Mouse (Mus musculus) gastrocnemius, adult 18-20 months (tissue): ENCODE data around the gene Eef1e1. TPM values are rescaled to one million over a fixed set of nuclear protein-coding genes. Genes with fewer than 3 reads are reported as not detected.
A peak's percentile ranks its signal among the peaks of the same experiment; 100 is the strongest.
"Not testable (repeated sequence)": the region's sequence is repeated elsewhere in the genome, so short reads cannot be mapped to it uniquely, and the experiment has no call there.

ENCODE experiments used
- DNase-seq: peaks from one replicate; pipeline ENCODE4 v3.0.0; 2021; ENCODE audit warnings: low spot score
- long read RNA-seq, 2 experiments: library from polyadenylated mRNA; stranded (forward); transcript quantifications; one replicate each; pipeline ENCODE4 v2.0.0; 2021
- total RNA-seq, 2 experiments: library from RNA; stranded (reverse); gene quantifications; 2 replicates each; pipeline ENCODE4 v1.2.3; 2021

Gene Eef1e1
- total RNA-seq = 10 to 100 TPM; 11.1 to 12.1 TPM
- long read RNA-seq, experiment 1, transcript Eef1e1-201 (4 exons, 2,553 nt) = major isoform, 22 of 23 reads
- long read RNA-seq, experiment 1, partial matches to known transcripts = 1 of 23 reads
- long read RNA-seq, experiment 1, other reads (novel, unspliced or antisense) = 0 of 23 reads
- long read RNA-seq, experiment 2, transcript Eef1e1-201 (4 exons, 2,553 nt) = major isoform, 13 of 13 reads
- long read RNA-seq, experiment 2, partial matches to known transcripts = 0 of 13 reads
- long read RNA-seq, experiment 2, other reads (novel, unspliced or antisense) = 0 of 13 reads

DNA sequence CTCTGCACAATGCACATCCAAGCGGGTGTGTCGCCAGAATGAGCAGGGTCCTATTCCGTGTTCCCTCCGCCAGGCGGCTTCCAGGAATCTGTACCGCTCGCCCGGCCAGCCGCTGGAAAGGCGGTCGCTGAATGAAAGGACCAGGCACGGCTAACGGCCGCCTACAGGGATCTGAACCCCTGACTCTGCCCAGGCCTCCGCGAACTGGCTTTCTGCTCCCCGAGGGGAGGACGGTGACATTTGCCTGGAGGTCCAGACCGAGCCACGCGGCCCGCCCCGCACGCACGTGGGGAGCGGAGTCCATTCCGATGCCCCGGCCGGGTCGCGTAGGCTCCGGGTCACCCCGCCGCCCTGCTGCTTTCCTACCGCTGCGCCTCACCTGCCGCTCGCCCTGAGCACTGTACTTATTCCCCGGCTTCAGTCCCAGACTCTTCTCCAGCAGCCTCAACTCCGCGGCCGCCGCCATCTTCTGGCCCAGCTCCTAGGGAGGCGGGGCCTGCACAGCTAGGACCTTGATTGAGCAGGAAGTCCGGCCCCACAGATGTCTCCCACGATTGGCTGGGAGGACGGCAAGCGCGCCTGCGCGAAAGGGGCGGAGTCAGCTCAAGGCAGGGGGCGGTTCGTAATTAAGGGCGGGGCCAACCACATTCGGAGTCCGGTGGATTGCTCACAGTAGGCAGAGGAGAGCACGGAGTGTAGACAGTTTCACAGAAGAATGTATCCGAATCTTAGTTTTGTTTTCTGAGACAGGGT, at the start of gene Eef1e1:
TSS of gene Eef1e1 (minus strand) at position 531 of the 753 bp plus-strand sequence.
- DNase-seq = peak; percentile 97

GRCm38 (mm10) chr13:38690845-38691244, 32.0 kb upstream of the Eef1e1 start:
- no peak for DNase-seq

GRCm38 (mm10) chr13:38690028-38690427, 31.2 kb upstream of the Eef1e1 start:
- no peak for DNase-seq

- DNase-seq = no peak
Observed at GRCm38 (mm10) chr13:38688761-38689160, 29.9 kb upstream of the Eef1e1 start.

DNA sequence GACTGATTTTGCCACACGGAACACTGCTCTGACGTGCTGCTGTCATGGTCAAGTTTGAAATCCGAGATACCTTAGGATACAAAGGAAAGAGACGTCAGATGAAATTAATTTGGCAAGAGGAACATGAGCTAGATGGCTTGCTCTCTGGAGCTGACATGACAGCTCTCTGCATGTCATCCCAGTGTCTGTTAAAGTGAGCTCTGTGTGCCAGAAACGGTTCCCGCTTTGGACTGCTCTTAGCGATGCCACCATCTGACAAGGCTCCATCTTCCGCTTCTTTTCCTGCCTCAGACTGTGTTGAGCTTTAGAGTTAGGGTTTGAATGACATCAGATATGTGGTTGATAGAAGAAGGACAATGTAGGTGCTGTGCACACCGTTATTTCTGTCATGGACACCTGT, 13.5 kb upstream of the Eef1e1 start:
- DNase-seq = no peak

- DNase-seq = not testable (repeated sequence)
Observed at GRCm38 (mm10) chr13:38671451-38671850, 12.6 kb upstream of the Eef1e1 start.

DNA sequence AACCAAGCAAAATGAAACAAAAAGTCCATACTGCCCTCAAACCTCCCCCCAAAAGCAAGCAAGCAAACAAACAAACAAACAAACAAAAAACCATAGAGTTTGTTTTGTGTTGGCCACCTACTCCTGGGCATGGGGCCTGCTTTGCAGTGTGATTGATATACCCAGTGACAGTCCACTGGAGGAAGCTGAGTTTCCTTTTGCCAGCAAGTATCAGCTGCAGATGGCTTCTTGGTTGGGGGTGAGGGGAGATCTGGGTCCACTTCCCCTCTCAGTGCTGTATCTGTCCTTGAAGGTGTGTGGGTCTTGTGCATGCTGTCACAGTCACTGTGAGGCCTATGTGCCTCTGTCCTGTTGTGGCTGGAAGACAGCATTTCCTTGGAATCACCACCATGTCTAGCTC, 11.2 kb upstream of the Eef1e1 start:
- no peak for DNase-seq

GRCm38 (mm10) chr13:38668514-38668913, 9.7 kb upstream of the Eef1e1 start:
- DNase-seq = peak; percentile 17

DNA sequence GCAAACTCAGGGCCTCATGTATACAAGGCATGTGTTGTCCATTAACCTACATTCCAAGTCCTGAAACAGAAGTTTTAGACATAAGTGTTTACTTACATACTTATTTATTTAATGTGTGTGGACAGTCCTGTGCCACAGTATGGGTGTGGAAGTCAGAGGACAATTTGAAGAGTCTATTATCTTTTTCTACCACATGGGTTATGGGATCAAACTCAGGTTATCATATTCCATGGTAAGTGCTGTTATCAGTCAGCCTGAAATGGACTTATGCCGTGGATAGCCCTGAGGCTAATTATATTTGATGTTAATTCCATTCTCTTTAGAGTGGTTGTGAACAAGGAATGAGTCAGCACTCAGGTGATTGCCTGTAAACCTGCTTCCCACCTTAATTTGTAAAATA, 5.9 kb upstream of the Eef1e1 start:
- no peak for DNase-seq

DNA sequence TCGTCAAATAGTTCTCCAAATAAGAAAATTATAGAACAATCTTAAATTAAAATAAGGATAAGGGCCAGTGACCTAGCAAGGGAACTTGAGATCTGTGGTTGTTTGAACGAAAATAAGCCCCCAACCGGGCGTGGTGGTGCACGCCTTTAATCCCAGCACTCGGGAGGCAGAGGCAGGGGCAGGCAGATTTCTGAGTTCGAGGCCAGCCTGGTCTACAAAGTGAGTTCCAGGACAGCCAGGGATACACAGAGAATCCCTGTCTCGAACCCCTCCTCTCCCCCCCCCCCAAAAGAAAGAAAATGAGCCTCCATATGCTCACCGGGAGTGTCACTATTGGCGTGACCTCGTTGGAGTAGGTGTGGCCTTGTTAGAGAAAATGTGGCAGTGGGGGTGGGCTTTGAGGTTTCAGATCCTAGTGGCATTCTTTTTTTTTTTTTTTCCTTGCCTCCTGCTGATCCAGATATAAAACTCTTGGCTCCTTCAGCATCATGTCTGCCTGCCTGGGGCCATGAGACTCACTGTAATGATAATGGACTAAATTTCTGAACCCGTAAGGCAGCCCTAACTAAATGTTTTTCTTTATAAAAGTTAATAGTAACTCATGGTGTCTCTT, 772 bp upstream of the Eef1e1 start:
- DNase-seq = no peak

- no peak for DNase-seq
Observed at GRCm38 (mm10) chr13:38657865-38658264, 993 bp downstream of the Eef1e1 start.

- no peak for DNase-seq
Observed at GRCm38 (mm10) chr13:38650292-38650691, 8.6 kb downstream of the Eef1e1 start.

DNA sequence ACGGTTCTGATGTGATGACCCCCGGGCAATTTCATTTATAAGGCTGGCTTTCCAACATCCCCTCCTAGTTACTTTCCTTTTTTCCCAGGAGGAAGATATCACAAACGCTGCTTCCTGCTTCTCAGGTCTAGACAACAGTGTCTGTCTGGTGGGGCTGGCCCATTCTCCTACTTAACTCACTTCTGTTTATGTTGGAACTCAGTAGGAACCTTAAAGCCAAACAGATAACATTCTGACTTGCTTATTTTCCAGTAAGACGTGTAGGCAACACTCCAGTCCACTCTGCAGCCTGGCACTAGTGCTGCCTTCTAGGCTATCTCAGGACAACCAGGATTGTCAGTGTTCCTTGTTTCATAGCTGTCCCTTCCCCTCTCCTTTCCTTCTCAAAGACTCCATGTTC, 9.8 kb downstream of the Eef1e1 start:
- no peak for DNase-seq

DNA sequence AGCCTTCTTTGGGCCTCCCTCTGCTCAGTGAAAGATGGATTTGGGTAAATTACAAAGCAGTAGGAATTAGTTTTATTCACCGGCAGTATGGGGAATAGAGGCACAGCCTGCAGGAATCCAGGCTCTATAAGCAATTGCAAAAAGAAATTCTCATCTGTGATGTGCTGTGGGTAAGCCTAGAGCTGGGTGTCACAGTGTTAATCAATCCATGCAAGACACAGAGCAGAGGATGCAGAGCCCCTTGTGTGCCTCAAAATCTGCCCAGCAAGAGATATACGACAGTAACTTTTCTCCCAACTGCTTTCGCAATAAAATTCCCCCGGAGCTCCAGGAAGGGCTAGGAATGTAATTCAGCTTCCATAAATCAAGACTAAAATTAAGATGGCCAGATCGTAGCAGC, 17.4 kb downstream of the Eef1e1 start:
- no peak for DNase-seq

DNA sequence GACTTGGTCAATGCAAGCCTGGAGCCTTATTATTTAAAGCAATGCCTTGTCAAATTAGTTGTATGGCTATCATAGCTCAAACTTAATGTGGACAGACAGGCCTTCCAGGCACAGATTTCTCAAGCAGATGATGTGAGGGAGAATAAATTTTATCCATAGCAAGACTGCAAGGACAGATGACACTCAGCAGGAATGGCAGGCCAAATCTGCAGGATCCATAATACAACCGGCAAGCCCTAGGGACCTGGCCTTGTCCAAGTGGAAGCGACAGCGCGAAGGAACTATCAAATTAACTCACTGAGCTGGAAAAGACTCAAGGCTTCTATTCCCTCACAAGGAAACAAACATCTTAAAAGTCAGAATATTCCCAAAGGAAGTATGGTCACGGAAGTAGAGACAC, 17.9 kb downstream of the Eef1e1 start:
- DNase-seq = no peak

DNA sequence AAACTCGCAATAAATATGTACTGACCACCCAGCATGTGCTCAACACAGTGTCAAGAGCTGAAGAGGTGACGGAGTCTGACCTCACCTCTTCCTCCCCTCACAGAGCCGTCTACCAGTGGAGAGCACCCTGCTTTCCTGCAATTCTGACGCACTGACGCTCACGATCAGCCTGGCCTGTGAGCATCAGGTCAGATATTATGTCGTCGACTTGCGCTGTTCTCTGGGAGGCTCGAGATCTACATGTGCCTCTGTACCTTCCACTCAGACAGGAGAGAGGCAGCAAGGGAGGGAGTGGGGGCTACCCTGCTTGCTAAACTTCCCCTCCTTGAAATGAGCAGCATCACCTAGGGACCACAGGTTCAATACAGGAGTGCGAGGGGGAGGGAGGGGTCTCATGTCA, 20.2 kb downstream of the Eef1e1 start:
- no peak for DNase-seq

- peak; percentile 94 for DNase-seq
Observed at GRCm38 (mm10) chr13:38634800-38635269, 24.0 kb downstream of the Eef1e1 start, which contains the start of gene Bloc1s5. Gene Bloc1s5 (minus strand): TSS chr13:38635109.

DNA sequence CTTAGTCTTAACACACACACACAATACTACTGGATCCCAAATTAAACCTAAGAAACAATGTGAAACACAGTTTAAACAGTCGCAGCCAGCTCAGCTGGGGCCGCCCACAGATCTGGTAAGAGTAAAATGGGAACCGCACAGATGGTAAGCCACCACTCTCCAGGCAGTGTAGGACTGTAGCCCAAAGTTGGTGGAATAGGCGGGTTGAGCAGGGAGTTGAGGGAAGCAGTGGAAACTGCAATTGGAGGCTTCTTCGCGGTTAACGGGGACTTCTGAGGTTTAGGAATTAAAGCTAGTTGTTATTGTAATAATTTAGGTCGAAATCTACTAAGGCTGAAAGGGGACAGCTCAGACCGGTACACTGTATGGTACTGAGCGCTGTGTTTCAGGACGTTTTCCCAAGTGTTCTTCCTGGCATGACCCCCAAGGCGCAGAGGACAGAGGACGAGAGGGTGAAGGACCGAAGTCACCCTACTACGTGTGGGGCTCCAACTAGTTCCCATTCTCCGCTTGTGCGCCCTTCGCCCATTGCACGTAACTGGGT, 24.5 kb downstream of the Eef1e1 start:
- DNase-seq = no peak

- DNase-seq = no peak
Observed at GRCm38 (mm10) chr13:38633287-38634000, 25.4 kb downstream of the Eef1e1 start.

GRCm38 (mm10) chr13:38632556-38632955, 26.3 kb downstream of the Eef1e1 start:
- no peak for DNase-seq

DNA sequence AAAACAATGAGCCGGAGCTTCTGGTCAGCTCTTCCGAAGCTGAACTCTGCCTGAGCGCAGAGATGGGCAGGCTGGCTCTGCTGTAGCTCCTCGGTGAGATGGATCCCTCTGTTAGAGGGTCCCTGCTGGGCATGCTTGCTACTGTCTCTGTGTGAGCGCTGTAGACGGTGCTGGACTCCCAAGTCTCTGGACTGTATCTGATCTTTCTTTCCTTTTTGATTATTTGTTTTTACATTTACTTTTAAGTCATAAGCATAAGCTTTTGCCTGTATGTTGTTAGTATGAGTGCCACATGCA, 32.7 kb downstream of the Eef1e1 start:
- DNase-seq = no peak
